In the genomic region with DNA sequence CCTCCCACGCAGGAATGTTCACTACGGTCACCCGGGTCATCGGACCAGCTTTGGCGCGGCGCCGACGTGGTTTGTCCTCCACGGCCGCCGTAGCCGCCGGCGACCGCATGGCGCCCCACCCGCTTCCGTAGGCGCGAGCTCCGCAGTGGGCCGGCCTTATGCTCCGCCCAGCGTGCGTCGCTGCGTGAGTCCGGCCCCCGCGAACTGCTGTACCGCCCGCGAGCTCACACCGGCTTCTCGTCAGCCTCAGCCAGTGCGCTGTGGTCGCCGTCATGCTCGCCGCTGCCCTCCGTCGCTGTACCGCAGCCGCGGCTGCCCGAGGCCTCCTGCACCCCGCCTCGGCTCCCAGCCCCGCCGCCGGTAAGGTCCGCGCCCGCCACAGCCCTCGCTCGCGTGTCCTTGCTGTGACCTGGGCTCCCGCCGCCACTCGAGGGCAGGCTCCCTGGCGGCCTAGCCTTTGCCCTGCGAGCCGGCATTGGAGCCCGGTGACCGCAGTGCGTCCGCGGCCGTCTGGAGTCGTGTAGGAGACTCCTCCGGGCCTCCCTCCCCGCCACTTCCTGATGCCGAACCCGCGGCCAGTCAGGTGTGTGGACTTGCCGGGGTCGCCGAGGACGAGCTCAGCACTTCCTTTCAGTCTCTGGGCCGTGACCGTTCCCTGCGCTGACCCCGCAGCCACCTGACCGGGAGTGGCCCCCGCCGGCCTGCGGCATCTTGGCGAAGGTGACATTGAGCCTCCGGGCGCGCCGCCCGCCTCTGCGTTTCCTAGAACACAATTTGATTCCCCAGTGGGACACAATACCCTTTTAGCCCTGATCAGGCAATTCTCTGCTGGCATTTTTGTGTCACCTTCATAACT, we compare ENCODE assay signal across 8 mouse cellular contexts. TPM values are rescaled to one million over a fixed set of nuclear protein-coding genes. Genes with fewer than 3 reads are reported as not detected.
DNase-seq lines count a peak whose midpoint lies in the region; ATAC-seq and TF ChIP-seq lines count a peak whose summit lies in the region.

A gene (plus strand): TSS at position 219 of the 856 bp plus-strand sequence.

- peak within 1 kb of the TSS; percentile 81 for H3K4me2 ChIP-seq in forebrain, embryonic 14.5 days (ENCODE audit: low read length)

- H3K4me3 ChIP-seq in forebrain, embryonic 14.5 days (ENCODE audit: low read depth, low read length), result peak within 1 kb of the TSS; percentile 97
- H3K4me3 ChIP-seq in lung, adult 2 months (replicated peaks; ENCODE audit: extremely low read depth, low read depth, low read length), result peak within 1 kb of the TSS; percentile 75

- peak; percentile 90 for TF ChIP-seq POLR2A in lung, adult 2 months (IDR thresholded peaks at IDR 0.05; ENCODE audit: borderline replicate concordance, extremely low read depth, low read depth, low read length)

- WGBS in forebrain, embryonic 14.5 days, result under 1% methylated on average over 95 of the region's 95 CpGs
- under 1% methylated on average over 94 of the region's 95 CpGs for WGBS in lung, adult 2 months

- peak; percentile 97 for ATAC-seq in forebrain, embryonic 14.5 days
- peak; percentile 87 for ATAC-seq in neutrophil, adult 5-6 weeks (ENCODE audit: extremely low read depth, insufficient number of reproducible peaks, low FRiP score, poor library complexity, severe bottlenecking)

- H3K9ac ChIP-seq in forebrain, embryonic 14.5 days (ENCODE audit: low read length), result peak within 1 kb of the TSS; percentile 97

- peak; percentile 94 for DNase-seq in ES-CJ7 (ENCODE audit: low read depth, low spot score)
- DNase-seq in cerebellum, adult 11 months, result peak; percentile 95
- DNase-seq in forebrain, embryonic 14.5 days (ENCODE audit: low spot score), result peak; percentile 97
- DNase-seq in heart, postnatal 14 days, result peak; percentile 97 to 98
- peak; percentile 88 to 95 for DNase-seq in layer of hippocampus, adult 18-20 months (ENCODE audit: low spot score in 2 of 2)
- DNase-seq in lung, adult 2 months, result peak; percentile 94
- peak; percentile 81 to 84 for DNase-seq in thymus, adult 18-20 months

- no peaks in the 10 kb centered on the region for H3K27me3 ChIP-seq in forebrain, embryonic 14.5 days (replicated peaks; ENCODE audit: control insufficient read depth, insufficient read depth, low read length)

- TF ChIP-seq CTCF in lung, adult 2 months (IDR thresholded peaks at IDR 0.05; ENCODE audit: insufficient read depth, low read length), result no peak

- H3K27ac ChIP-seq in forebrain, embryonic 14.5 days (ENCODE audit: low read depth, low read length), result peak within 1 kb of the TSS; percentile 86; the same call in 1 of the 2 replicates

- no peaks in the 10 kb centered on the region for H3K9me3 ChIP-seq in forebrain, embryonic 14.5 days (replicated peaks; ENCODE audit: control insufficient read depth, low read length)

- H3K36me3 ChIP-seq in forebrain, embryonic 14.5 days (ENCODE audit: control insufficient read depth, insufficient read depth, low read length), result no peaks in the 10 kb centered on the region; the same call in 1 of the 2 replicates

- peaks cover 20% of the 10 kb centered on the region for H3K4me1 ChIP-seq in forebrain, embryonic 14.5 days (ENCODE audit: control insufficient read depth, insufficient read depth, low read length)
- H3K4me1 ChIP-seq in lung, adult 2 months (ENCODE audit: control insufficient read depth, insufficient read depth, low read length), result peaks cover 13% of the 10 kb centered on the region

- intact Hi-C loops in heart, postnatal 14 days (cut with DNase I), result no loop called here

RNA-seq across cellular contexts. Expression of the gene that starts here (rescaled TPM):
- 791 and 827 TPM in 2 replicates for polyA plus RNA-seq in forebrain, embryonic 14.5 days (2014; fragmentation: Nextera tagmentation; extraction: Ambion mirVana)
- total RNA-seq in heart, postnatal 14 days (2021), result 1,000 to 10,000 TPM; 2,287 to 2,318 TPM
- 100 to 1,000 TPM; 372 to 373 TPM for total RNA-seq in layer of hippocampus, adult 18-20 months (2021)
- 166 and 181 TPM in 2 replicates for polyA plus RNA-seq in lung, adult 2 months (2012; rRNA removed)
- 31.7 and 34.9 TPM in 2 replicates for total RNA-seq in neutrophil, adult 5-6 weeks (2017)

Comparison
In these comparisons a context has a peak if more than half of its experiments do, and no peak if none do; other contexts are left out.
1. Peak in every context shown above with its lines: DNase-seq, ATAC-seq, H3K4me3 ChIP-seq and H3K27ac ChIP-seq.
2. RNA of the gene that starts here (total RNA-seq): 2,287 to 2,318 TPM in heart, postnatal 14 days and 372 to 373 TPM in layer of hippocampus, adult 18-20 months; 31.7 to 34.9 TPM in neutrophil, adult 5-6 weeks; every median in the first group is over 10 times any median in the second.
3. RNA of the gene that starts here (total RNA-seq): 2,287 to 2,318 TPM in heart, postnatal 14 days; 372 to 373 TPM in layer of hippocampus, adult 18-20 months; every median in the first group is over 4 times any median in the second.